27 mouse cellular contexts compared by ENCODE assay signal in genomic region chr7:113335250-113335649, GRCm38 (mm10). TPM values are rescaled to one million over a fixed set of nuclear protein-coding genes. Genes with fewer than 3 reads are reported as not detected.
DNase-seq lines count a peak whose midpoint lies in the region; ATAC-seq and TF ChIP-seq lines count a peak whose summit lies in the region.
"Had no signal": no experiment of that assay in that cellular context is flagged by ENCODE, and none has a peak within 500 bp of the region (broad histone marks: within the 10 kb centered on the region; RNA-seq: fewer than 3 reads in every experiment).

No protein-coding gene starts in this region.

- H3K4me3 ChIP-seq in layer of hippocampus, adult 2 months, result no peak overlapping the region
- no peak overlapping the region for H3K4me3 ChIP-seq in liver, embryonic 12.5 days
- H3K4me3 ChIP-seq in liver, embryonic 11.5 days (ENCODE audit: low read depth, low read length), result no peak overlapping the region
- H3K4me3 ChIP-seq: embryonic facial prominence, embryonic 13.5 days; embryonic facial prominence, embryonic 15.5 days; erythroblast, embryonic 14.5 days; forebrain, embryonic 10.5 days; forebrain, embryonic 12.5 days had no signal

- 0 out of 2 replicates have a peak, but pooled peaks have one; percentile 32 for ATAC-seq in liver, embryonic 12.5 days
- no peak for ATAC-seq in liver, embryonic 11.5 days (replicated peaks; ENCODE audit: low FRiP score)
- ATAC-seq: CD4-positive, CD25-positive, alpha-beta regulatory T cell, adult 4 months; forebrain, embryonic 14.5 days; forebrain, embryonic 16.5 days had no signal

- TF ChIP-seq CTCF in layer of hippocampus, adult 2 months (conservative IDR thresholded peaks at IDR 0.05), result no peak

- no peak overlapping the region for H3K4me2 ChIP-seq in liver, embryonic 12.5 days
- H3K4me2 ChIP-seq in liver, embryonic 11.5 days, result no peak overlapping the region
- H3K4me2 ChIP-seq: embryonic facial prominence, embryonic 13.5 days; embryonic facial prominence, embryonic 15.5 days; forebrain, embryonic 12.5 days had no signal

- 0 out of 2 replicates have a peak overlapping the region, but pooled peaks have one; percentile 19 for H3K27ac ChIP-seq in layer of hippocampus, adult 2 months
- H3K27ac ChIP-seq in liver, embryonic 12.5 days, result no peak overlapping the region
- no peak overlapping the region for H3K27ac ChIP-seq in liver, embryonic 11.5 days (ENCODE audit: low read depth, low read length)
- H3K27ac ChIP-seq: embryonic facial prominence, embryonic 13.5 days; embryonic facial prominence, embryonic 15.5 days; forebrain, embryonic 10.5 days; forebrain, embryonic 12.5 days had no signal

- no peaks in the 10 kb centered on the region for H3K27me3 ChIP-seq in liver, embryonic 12.5 days (replicated peaks)
- H3K27me3 ChIP-seq in liver, embryonic 11.5 days (replicated peaks; ENCODE audit: control insufficient read depth, insufficient read depth, low read length), result no peaks in the 10 kb centered on the region
- H3K27me3 ChIP-seq: CH12.LX; embryonic facial prominence, embryonic 13.5 days; embryonic facial prominence, embryonic 15.5 days; forebrain, embryonic 12.5 days had no signal

- H3K36me3 ChIP-seq in liver, embryonic 12.5 days, result no peaks in the 10 kb centered on the region
- no peaks in the 10 kb centered on the region for H3K36me3 ChIP-seq in liver, embryonic 11.5 days (ENCODE audit: control insufficient read depth, insufficient read depth, low read length)
- H3K36me3 ChIP-seq: embryonic facial prominence, embryonic 13.5 days; embryonic facial prominence, embryonic 15.5 days; forebrain, embryonic 10.5 days; forebrain, embryonic 12.5 days had no signal

- intact Hi-C loops in gastrocnemius, postnatal 36 days (cut with DNase I), result no loop called here

- WGBS in liver, embryonic 12.5 days (ENCODE audit: insufficient replicate concordance), result 64% methylated on average over 8 of the region's 8 CpGs
- WGBS in liver, embryonic 11.5 days, result 75% methylated on average over 8 of the region's 8 CpGs

- DNase-seq in layer of hippocampus, adult 2 months (ENCODE audit: low spot score in 2 of 2), result no peak
- no peak for DNase-seq in layer of hippocampus, adult 18-20 months (ENCODE audit: low spot score in 2 of 2)
- no peak for DNase-seq in liver, embryonic 11.5 days (ENCODE audit: low spot score)
- no peak for DNase-seq in gastrocnemius, postnatal 36 days
- DNase-seq: adrenal gland, adult 2 months; adrenal gland, postnatal 10 days; adrenal gland, postnatal 25 days; B cell, adult 2 months; cerebellum, adult 11 months; cerebellum, adult 2 months; cerebellum, adult 9-10 months; cerebellum, postnatal 10 days; cerebellum, postnatal 25 days; embryo, embryonic 11 days had no signal

- no peak overlapping the region for H3K9ac ChIP-seq in liver, embryonic 12.5 days
- H3K9ac ChIP-seq in liver, embryonic 11.5 days (ENCODE audit: low read depth, low read length), result no peak overlapping the region
- H3K9ac ChIP-seq: embryonic facial prominence, embryonic 13.5 days; embryonic facial prominence, embryonic 15.5 days; forebrain, embryonic 12.5 days had no signal

- no peaks in the 10 kb centered on the region for H3K9me3 ChIP-seq in liver, embryonic 12.5 days (replicated peaks)
- no peaks in the 10 kb centered on the region for H3K9me3 ChIP-seq in liver, embryonic 11.5 days (ENCODE audit: control insufficient read depth, low read length)
- H3K9me3 ChIP-seq: embryonic facial prominence, embryonic 13.5 days; embryonic facial prominence, embryonic 15.5 days; forebrain, embryonic 10.5 days; forebrain, embryonic 12.5 days had no signal

- H3K4me1 ChIP-seq in liver, embryonic 12.5 days, result no peaks in the 10 kb centered on the region
- H3K4me1 ChIP-seq in liver, embryonic 11.5 days (replicated peaks; ENCODE audit: control insufficient read depth, insufficient read depth, low read length), result no peaks in the 10 kb centered on the region
- H3K4me1 ChIP-seq: embryonic facial prominence, embryonic 15.5 days; forebrain, embryonic 10.5 days; forebrain, embryonic 12.5 days had no signal

RNA-seq across cellular contexts. Expression of gene Btbd10, which starts 33.9 kb away (rescaled TPM):
- total RNA-seq in layer of hippocampus, adult 2 months (2021), result 10 to 100 TPM; 59.8 to 62.9 TPM
- 10 to 100 TPM; 60.5 to 62.9 TPM for total RNA-seq in layer of hippocampus, adult 18-20 months (2021)
- polyA plus RNA-seq in liver, embryonic 12.5 days (2016; fragmentation: Nextera tagmentation; extraction: Ambion mirVana), result 11.2 and 11.7 TPM in 2 replicates
- polyA plus RNA-seq in liver, embryonic 11.5 days (2014; fragmentation: Nextera tagmentation; extraction: Ambion mirVana), result 14.8 and 15.6 TPM in 2 replicates
- total RNA-seq in gastrocnemius, postnatal 36 days (2021), result 1 to 10 TPM; 4.9 to 6.3 TPM

RNA-seq across cellular contexts. Expression of gene Pth, which starts 53.1 kb away (rescaled TPM):
- not detected for total RNA-seq in layer of hippocampus, adult 2 months (2021)
- not detected for total RNA-seq in layer of hippocampus, adult 18-20 months (2021)
- polyA plus RNA-seq in liver, embryonic 12.5 days (2016; fragmentation: Nextera tagmentation; extraction: Ambion mirVana), result not detected in 2 replicates
- not detected in 2 replicates for polyA plus RNA-seq in liver, embryonic 11.5 days (2014; fragmentation: Nextera tagmentation; extraction: Ambion mirVana)
- not detected for total RNA-seq in gastrocnemius, postnatal 36 days (2021)
- total RNA-seq: adrenal gland, adult 2 months; adrenal gland, postnatal 10 days; adrenal gland, postnatal 25 days; adrenal gland, postnatal 4 days; CH12.LX; MEL had no signal
- polyA plus RNA-seq: adrenal gland, adult 2 months; brain, embryonic 14.5 days; CD4-positive, CD25-positive, alpha-beta regulatory T cell, adult 4 months; cerebellum, adult 2 months; embryonic facial prominence, embryonic 13.5 days; erythroblast, embryonic 14.5 days; forebrain, embryonic 10.5 days; forebrain, embryonic 12.5 days; forebrain, embryonic 14.5 days; forebrain, embryonic 16.5 days had no signal

Comparison
In these comparisons a context has a peak if more than half of its experiments do, and no peak if none do; other contexts are left out.
1. RNA of gene Btbd10, which starts 33.9 kb away (total RNA-seq): 59.8 to 62.9 TPM in layer of hippocampus, adult 2 months and 60.5 to 62.9 TPM in layer of hippocampus, adult 18-20 months; 4.9 to 6.3 TPM in gastrocnemius, postnatal 36 days; every median in the first group is over 4 times any median in the second.